ENCODE assay signal across 8 mouse cellular contexts in the genomic region with DNA sequence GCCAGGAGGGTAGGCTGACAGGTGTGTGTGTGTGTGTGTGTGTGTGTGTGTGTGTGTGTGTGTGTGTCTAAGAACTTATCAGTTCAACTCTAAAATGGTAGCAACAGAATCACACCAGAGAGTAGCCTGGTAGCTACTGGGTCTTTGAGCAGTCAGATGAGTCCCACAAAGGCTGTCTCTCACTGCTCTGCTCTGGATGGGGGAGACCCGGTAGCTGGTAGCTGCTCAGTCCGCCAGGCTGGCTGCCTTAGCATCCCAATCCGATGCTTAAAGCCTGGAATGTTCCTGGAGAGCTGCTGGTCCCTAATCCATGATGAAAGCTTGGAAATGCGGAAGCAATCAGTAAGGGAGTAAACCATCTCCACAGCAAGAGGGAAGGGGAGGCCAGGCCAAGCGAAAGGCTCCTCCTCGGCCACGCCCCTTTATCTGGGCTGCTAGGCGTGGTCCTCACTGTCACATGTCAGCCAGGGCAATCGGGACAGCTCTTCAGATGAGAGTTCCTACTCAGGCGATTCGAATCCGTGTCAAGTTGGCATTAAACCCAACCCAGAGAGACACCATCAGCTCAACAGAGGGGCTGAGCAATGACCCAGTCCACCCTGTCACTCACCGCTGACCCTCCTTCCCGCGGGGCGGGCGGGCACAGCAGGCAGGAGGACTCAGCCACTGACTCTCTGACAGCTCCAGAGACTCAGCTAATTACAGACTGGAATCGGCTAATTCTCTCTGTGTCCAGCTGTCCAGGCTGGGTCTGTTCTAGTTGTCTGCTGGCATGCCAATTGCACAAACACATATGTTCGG. TPM values are rescaled to one million over a fixed set of nuclear protein-coding genes. Genes with fewer than 3 reads are reported as not detected.
DNase-seq lines count a peak whose midpoint lies in the region; ATAC-seq lines count a peak whose summit lies in the region.

No protein-coding gene starts in this region.

- ATAC-seq in erythroblast, adult 5-6 weeks (replicated peaks; ENCODE audit: low FRiP score, poor library complexity, severe bottlenecking) = peak; percentile 67; the same call in 1 of the 2 replicates
- ATAC-seq in heart, embryonic 15.5 days (replicated peaks; ENCODE audit: insufficient number of reproducible peaks, insufficient read depth, low FRiP score, low read depth) = 0 out of 2 replicates have a peak, but pooled peaks have one; percentile 21
- peak; percentile 77 for ATAC-seq in megakaryocyte, adult 5-6 weeks (ENCODE audit: poor library complexity, severe bottlenecking)
- peak; percentile 76 for ATAC-seq in stomach, embryonic 16.5 days (ENCODE audit: insufficient read depth, low FRiP score)

- H3K27me3 ChIP-seq in heart, embryonic 15.5 days = peaks cover 23% of the 10 kb centered on the region
- peaks cover 6% of the 10 kb centered on the region; the same call in 1 of the 2 replicates for H3K27me3 ChIP-seq in stomach, embryonic 16.5 days (ENCODE audit: control insufficient read depth, insufficient read depth, low read length)

- H3K4me3 ChIP-seq in heart, embryonic 15.5 days = peak overlapping the region; percentile 35
- H3K4me3 ChIP-seq in stomach, embryonic 16.5 days (replicated peaks; ENCODE audit: low read length) = peak overlapping the region; percentile 12; the same call in 1 of the 2 replicates

- no peak overlapping the region for H3K9ac ChIP-seq in heart, embryonic 15.5 days
- 0 out of 2 replicates have a peak overlapping the region, but pooled peaks have one; percentile 36 for H3K9ac ChIP-seq in stomach, embryonic 16.5 days (ENCODE audit: low read length)

- no peak overlapping the region for H3K27ac ChIP-seq in heart, embryonic 15.5 days
- no peak overlapping the region for H3K27ac ChIP-seq in stomach, embryonic 16.5 days (ENCODE audit: low read length)

- no peaks in the 10 kb centered on the region for H3K9me3 ChIP-seq in heart, embryonic 15.5 days (replicated peaks)
- no peaks in the 10 kb centered on the region for H3K9me3 ChIP-seq in stomach, embryonic 16.5 days (replicated peaks; ENCODE audit: control insufficient read depth, low read length)

- H3K4me2 ChIP-seq in heart, embryonic 15.5 days = peak overlapping the region; percentile 57
- H3K4me2 ChIP-seq in stomach, embryonic 16.5 days (ENCODE audit: low read depth, low read length) = peak overlapping the region; percentile 37

- no peaks in the 10 kb centered on the region for H3K36me3 ChIP-seq in heart, embryonic 15.5 days
- no peaks in the 10 kb centered on the region for H3K36me3 ChIP-seq in stomach, embryonic 16.5 days (ENCODE audit: control insufficient read depth, insufficient read depth, low read length)

- peak; percentile 59 for DNase-seq in testis, postnatal 10 days (ENCODE audit: low spot score)
- DNase-seq in testis, postnatal 14 days (ENCODE audit: low spot score) = no peak
- DNase-seq in kidney, postnatal 14 days = peak; percentile 39
- DNase-seq in right cerebral cortex, postnatal 36 days (ENCODE audit: low spot score in 2 of 2) = no peak

- H3K4me1 ChIP-seq in heart, embryonic 15.5 days (replicated peaks) = peaks cover 19% of the 10 kb centered on the region
- H3K4me1 ChIP-seq in stomach, embryonic 16.5 days (ENCODE audit: control insufficient read depth, insufficient read depth, low read length) = peaks cover 21% of the 10 kb centered on the region

- WGBS in heart, embryonic 15.5 days = 11% methylated on average over 19 of the region's 19 CpGs
- 10% methylated on average over 19 of the region's 19 CpGs for WGBS in stomach, embryonic 16.5 days

RNA-seq across cellular contexts. Expression of gene Hs3st3b1, which starts 29.9 kb away (rescaled TPM):
- total RNA-seq in erythroblast, adult 5-6 weeks (2015; ENCODE audit: low replicate concordance) = not detected in 2 replicates
- total RNA-seq in erythroblast, adult 5-6 weeks (2017; ENCODE audit: low replicate concordance) = 1.1 TPM in 1 of 2 replicates, not detected in the other
- polyA plus RNA-seq in heart, embryonic 15.5 days (2015; fragmentation: Nextera tagmentation; extraction: Ambion mirVana) = 1.8 and 2.3 TPM in 2 replicates
- 0.38 and 0.55 TPM in 2 replicates for total RNA-seq in megakaryocyte, adult 5-6 weeks (2015)
- 0.59 and 0.77 TPM in 2 replicates for total RNA-seq in megakaryocyte, adult 5-6 weeks (2017)
- polyA plus RNA-seq in stomach, embryonic 16.5 days (2015; fragmentation: Nextera tagmentation; extraction: Ambion mirVana) = 9.4 and 9.6 TPM in 2 replicates

Comparison
In these comparisons a context has a peak if more than half of its experiments do, and no peak if none do; other contexts are left out.
1. DNase-seq: peak in testis, postnatal 10 days (single experiment) and kidney, postnatal 14 days (single experiment); none in testis, postnatal 14 days (single experiment) and right cerebral cortex, postnatal 36 days (0 of 2).
2. ATAC-seq: peak in every context shown above with its lines; median percentile 77 in megakaryocyte, adult 5-6 weeks; 76 in stomach, embryonic 16.5 days; 67 in erythroblast, adult 5-6 weeks; 21 in heart, embryonic 15.5 days.